Mouse (Mus musculus) liver, embryonic 14.5 days (tissue): ENCODE data around the gene Mycbpap.

Source experiments
- CTCF ChIP-seq: IDR thresholded peaks from 2 replicates; pipeline ENCODE4 v1.5.1; 2016; ENCODE audit warnings: antibody characterized with exemption, low read depth, control low read depth
- EP300 ChIP-seq: IDR thresholded peaks from 2 replicates; pipeline ENCODE4 v1.6.1; 2016; ENCODE audit warnings: antibody characterized with exemption, low read depth

DNA sequence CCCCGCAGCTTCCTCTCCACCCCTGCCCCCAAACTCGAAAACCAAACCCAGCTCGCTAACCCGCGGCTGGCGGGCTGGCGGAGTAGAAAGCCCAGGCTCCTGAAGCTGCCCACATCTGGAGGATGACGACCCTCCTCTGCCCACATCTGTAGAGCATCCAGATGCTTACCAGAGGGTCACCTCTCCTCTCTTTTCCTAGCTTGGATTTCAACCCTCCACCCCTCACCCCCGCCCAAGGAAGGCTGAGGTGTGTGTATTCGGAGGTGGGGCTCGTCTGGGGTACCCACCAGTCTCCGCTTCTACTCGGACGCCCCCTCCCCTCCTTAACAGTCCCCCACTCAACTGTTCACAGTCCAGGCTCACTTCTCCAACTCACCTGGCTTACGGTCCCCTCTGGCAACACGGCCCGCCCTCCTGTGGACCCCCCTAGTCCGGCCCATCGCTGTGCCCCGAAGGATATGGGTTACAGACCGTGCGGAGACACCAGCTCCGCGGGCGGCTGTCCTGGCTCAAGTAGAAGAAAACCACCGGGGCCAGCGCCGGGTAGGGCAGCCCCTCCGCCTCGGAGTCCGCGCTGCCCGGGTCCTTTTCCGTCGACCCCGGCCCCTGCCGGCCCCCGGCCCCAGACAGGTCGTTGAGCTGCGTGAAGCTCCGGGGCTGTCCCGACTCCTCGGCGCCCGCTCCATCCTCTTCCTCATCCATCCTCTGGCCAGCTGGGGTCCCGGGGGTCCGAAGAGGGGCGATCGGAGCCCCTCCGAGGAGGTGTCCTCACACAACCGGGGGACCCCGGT, 48.4 kb downstream of the Mycbpap start:
- no peak for TF ChIP-seq CTCF
- TF ChIP-seq EP300, result no peak
